Mouse (Mus musculus) liver, embryonic 12.5 days (tissue): ENCODE data around the gene Ttll8. TPM values are rescaled to one million over a fixed set of nuclear protein-coding genes. Genes with fewer than 3 reads are reported as not detected.

Source experiments
- ATAC-seq: fragments of 200-750 bp; cut with Nextera tagmentation; 2 replicates; pipeline ENCODE4 v1.8.0; 2017; ENCODE audit warnings: moderate number of reproducible peaks, mild to moderate bottlenecking, moderate library complexity
- H3K27ac ChIP-seq: fragments of 300-500 bp; sonication (generic); 2 replicates; pipeline ENCODE4 v1.5.1; 2016; ENCODE audit warnings: mild to moderate bottlenecking
- H3K27me3 ChIP-seq: fragments of 300-500 bp; sonication (generic); replicated peaks from 2 replicates; pipeline ENCODE4 v1.6.1; 2016; ENCODE audit warnings: mild to moderate bottlenecking, moderate library complexity
- H3K36me3 ChIP-seq: fragments of 300-500 bp; sonication (generic); 2 replicates; pipeline ENCODE4 v1.6.1; 2016; ENCODE audit warnings: mild to moderate bottlenecking, moderate library complexity
- H3K4me1 ChIP-seq: fragments of 300-500 bp; sonication (generic); 2 replicates; pipeline ENCODE4 v1.6.1; 2016
- H3K4me2 ChIP-seq: fragments of 300-500 bp; sonication (generic); 2 replicates; pipeline ENCODE4 v1.6.1; 2016; ENCODE audit warnings: mild to moderate bottlenecking, moderate library complexity
- H3K4me3 ChIP-seq: fragments of 300-500 bp; sonication (generic); 2 replicates; pipeline ENCODE4 v1.5.1; 2016; ENCODE audit warnings: mild to moderate bottlenecking, moderate library complexity
- H3K9ac ChIP-seq: fragments of 300-500 bp; sonication (generic); 2 replicates; pipeline ENCODE4 v1.6.1; 2016; ENCODE audit warnings: mild to moderate bottlenecking, moderate library complexity
- H3K9me3 ChIP-seq: fragments of 300-500 bp; sonication (generic); replicated peaks from 2 replicates; pipeline ENCODE4 v1.6.1; 2016; ENCODE audit warnings: mild to moderate bottlenecking, moderate library complexity
- WGBS: fragments of 180-500 bp; shearing (Covaris S2); methylation state at CpG from one replicate; pipeline ENCODE4 v1.1.7; 2016; ENCODE audit not compliant: insufficient replicate concordance; 5-methylcytosine and 5-hydroxymethylcytosine counted together
- polyA plus RNA-seq: library from polyadenylated mRNA; unstranded; fragments of >200 nt; fragmentation: Nextera tagmentation; extraction: Ambion mirVana; gene quantifications from 2 replicates; pipeline ENCODE4 v1.2.1, GENCODE M21; 2016

Ttll8 gene
- polyA plus RNA-seq, 1 experiment from 2014 or later = not detected

GRCm38 (mm10) chr15:88855896-88856417 is 98.3 kb downstream of the Ttll8 start:
- 52% methylated on average over 6 of the region's 6 CpGs for WGBS
- Histone ChIP-seq H3K27me3 (peaks cover 16% of the 10 kb centered on the region), H3K4me1 (peaks cover 22% of the 10 kb centered on the region), H3K4me3 (no peak overlapping the region), H3K9ac (no peak overlapping the region), H3K36me3 (no peaks in the 10 kb centered on the region), H3K4me2 (no peak overlapping the region), H3K27ac (0 out of 2 replicates have a peak overlapping the region, but pooled peaks have one; percentile 4), H3K9me3 (no peaks in the 10 kb centered on the region)
- ATAC-seq = no peak

GRCm38 (mm10) chr15:88854969-88855830 is 99.0 kb downstream of the Ttll8 start:
- Histone ChIP-seq H3K4me1 (peaks cover 19% of the 10 kb centered on the region), H3K27ac (0 out of 2 replicates have a peak overlapping the region, but pooled peaks have one; percentile 4), H3K9me3 (no peaks in the 10 kb centered on the region), H3K27me3 (peaks cover 16% of the 10 kb centered on the region), H3K4me3 (no peak overlapping the region), H3K9ac (no peak overlapping the region), H3K36me3 (no peaks in the 10 kb centered on the region), H3K4me2 (no peak overlapping the region)
- ATAC-seq = no peak
- WGBS = 45% methylated on average over 15 of the region's 15 CpGs

- H3K27me3 ChIP-seq = peaks cover 20% of the 10 kb centered on the region
- H3K4me1 ChIP-seq = peaks cover 19% of the 10 kb centered on the region
- no peak overlapping the region for H3K4me2 ChIP-seq
- no peaks in the 10 kb centered on the region for H3K36me3 ChIP-seq
- no peaks in the 10 kb centered on the region for H3K9me3 ChIP-seq
- no peak overlapping the region for H3K9ac ChIP-seq
- WGBS = 35% methylated on average over 6 of the region's 6 CpGs
- no peak for ATAC-seq
- no peak overlapping the region for H3K27ac ChIP-seq
- no peak overlapping the region for H3K4me3 ChIP-seq
These were observed 99.9 kb downstream of the Ttll8 start for GRCm38 (mm10) chr15:88854119-88854968.

- Histone ChIP-seq H3K27me3 (peaks cover 15% of the 10 kb centered on the region), H3K4me1 (peaks cover 19% of the 10 kb centered on the region), H3K9ac (no peak overlapping the region), H3K4me3 (no peak overlapping the region), H3K36me3 (no peaks in the 10 kb centered on the region), H3K27ac (no peak overlapping the region), H3K4me2 (no peak overlapping the region), H3K9me3 (no peaks in the 10 kb centered on the region)
- WGBS = 81% methylated on average over 9 of the region's 9 CpGs
- no peak for ATAC-seq
These were observed 101.1 kb downstream of the Ttll8 start for GRCm38 (mm10) chr15:88853106-88853505.

GRCm38 (mm10) chr15:88851507-88852149 is 102.6 kb downstream of the Ttll8 start:
- H3K4me1 ChIP-seq = peaks cover 19% of the 10 kb centered on the region
- peaks cover 15% of the 10 kb centered on the region for H3K27me3 ChIP-seq
- H3K36me3 ChIP-seq = no peaks in the 10 kb centered on the region
- H3K4me3 ChIP-seq = no peak overlapping the region
- 64% methylated on average over 10 of the region's 10 CpGs for WGBS
- H3K9me3 ChIP-seq = no peaks in the 10 kb centered on the region
- H3K27ac ChIP-seq = no peak overlapping the region
- no peak for ATAC-seq
- no peak overlapping the region for H3K4me2 ChIP-seq
- H3K9ac ChIP-seq = no peak overlapping the region

- Histone ChIP-seq H3K4me3 (no peak overlapping the region), H3K4me1 (peaks cover 19% of the 10 kb centered on the region), H3K9ac (no peak overlapping the region), H3K27ac (no peak overlapping the region), H3K27me3 (peaks cover 15% of the 10 kb centered on the region), H3K9me3 (no peaks in the 10 kb centered on the region), H3K4me2 (no peak overlapping the region), H3K36me3 (no peaks in the 10 kb centered on the region)
- WGBS = 38% methylated on average over 3 of the region's 3 CpGs
- ATAC-seq = no peak
These were observed 103.1 kb downstream of the Ttll8 start for GRCm38 (mm10) chr15:88851076-88851475.

GRCm38 (mm10) chr15:88850146-88850826 is 103.9 kb downstream of the Ttll8 start:
- H3K4me3 ChIP-seq = no peak overlapping the region
- ATAC-seq = peak; percentile 42; the same call in 1 of the 2 replicates
- peaks cover 11% of the 10 kb centered on the region for H3K4me1 ChIP-seq
- no peaks in the 10 kb centered on the region for H3K36me3 ChIP-seq
- peaks cover 15% of the 10 kb centered on the region for H3K27me3 ChIP-seq
- no peaks in the 10 kb centered on the region for H3K9me3 ChIP-seq
- no peak overlapping the region for H3K9ac ChIP-seq
- 55% methylated on average over 10 of the region's 10 CpGs for WGBS
- H3K4me2 ChIP-seq = no peak overlapping the region
- no peak overlapping the region for H3K27ac ChIP-seq

GRCm38 (mm10) chr15:88849621-88850020 is 104.6 kb downstream of the Ttll8 start:
- ATAC-seq = no peak
- H3K27ac ChIP-seq = no peak overlapping the region
- peaks cover 18% of the 10 kb centered on the region for H3K27me3 ChIP-seq
- 68% methylated on average over 2 of the region's 2 CpGs for WGBS
- no peak overlapping the region for H3K4me2 ChIP-seq
- no peak overlapping the region for H3K4me3 ChIP-seq
- no peaks in the 10 kb centered on the region for H3K9me3 ChIP-seq
- H3K36me3 ChIP-seq = no peaks in the 10 kb centered on the region
- H3K9ac ChIP-seq = no peak overlapping the region
- H3K4me1 ChIP-seq = peaks cover 5% of the 10 kb centered on the region

GRCm38 (mm10) chr15:88848661-88849060 is 105.6 kb downstream of the Ttll8 start:
- ATAC-seq = no peak
- H3K9ac ChIP-seq = no peak overlapping the region

GRCm38 (mm10) chr15:88844966-88845365 is 109.3 kb downstream of the Ttll8 start:
- Histone ChIP-seq H3K36me3 (no peaks in the 10 kb centered on the region), H3K9me3 (no peaks in the 10 kb centered on the region), H3K27me3 (peaks cover 7% of the 10 kb centered on the region; the same call in 1 of the 2 replicates), H3K4me1 (0 out of 2 replicates have a peak, but pooled peaks cover under 1% of the 10 kb centered on the region), H3K4me2 (no peak overlapping the region), H3K4me3 (no peak overlapping the region), H3K9ac (no peak overlapping the region), H3K27ac (no peak overlapping the region)
- WGBS = 69% methylated on average over 7 of the region's 7 CpGs
- ATAC-seq = no peak

More at GRCm38 (mm10) chr15:88848661-88849060, 105.6 kb downstream of the Ttll8 start:
- no peak overlapping the region for H3K4me3 ChIP-seq
- H3K9me3 ChIP-seq = no peaks in the 10 kb centered on the region
- H3K27me3 ChIP-seq = peaks cover 18% of the 10 kb centered on the region
- H3K36me3 ChIP-seq = no peaks in the 10 kb centered on the region
- WGBS = 88% methylated on average over 1 of the region's 1 CpGs
- H3K4me1 ChIP-seq = no peaks in the 10 kb centered on the region
- no peak overlapping the region for H3K27ac ChIP-seq
- H3K4me2 ChIP-seq = no peak overlapping the region

GRCm38 (mm10) chr15:88843486-88844097 is 110.6 kb downstream of the Ttll8 start:
- H3K4me1 ChIP-seq = peaks cover 12% of the 10 kb centered on the region
- H3K9me3 ChIP-seq = no peaks in the 10 kb centered on the region

More at GRCm38 (mm10) chr15:88843486-88844097, 110.6 kb downstream of the Ttll8 start:
- Histone ChIP-seq H3K9ac (no peak overlapping the region), H3K27ac (no peak overlapping the region), H3K36me3 (no peaks in the 10 kb centered on the region), H3K4me2 (no peak overlapping the region), H3K4me3 (no peak overlapping the region), H3K27me3 (peaks cover 14% of the 10 kb centered on the region; the same call in 1 of the 2 replicates)
- no peak for ATAC-seq
- 40% methylated on average over 8 of the region's 8 CpGs for WGBS
